Mouse (Mus musculus) activated CD4-positive, CD25-positive, alpha-beta regulatory T cell, adult 4 months (primary cell): ENCODE measurements around the gene Rpl18. TPM values are rescaled to one million over a fixed set of nuclear protein-coding genes. Genes with fewer than 3 reads are reported as not detected.

ENCODE experiments used
- ATAC-seq: one replicate; pipeline ENCODE4 v1.8.0; 2017
- polyA plus RNA-seq, 2 experiments: library from polyadenylated mRNA; unstranded; fragments of 100-300 nt; shearing (Covaris generic); gene quantifications; one replicate each; pipeline ENCODE4 v1.2.1; 2017

Rpl18 gene
- polyA plus RNA-seq, 2 experiments from 2014 or later = 2,566 to 2,766 TPM

DNA sequence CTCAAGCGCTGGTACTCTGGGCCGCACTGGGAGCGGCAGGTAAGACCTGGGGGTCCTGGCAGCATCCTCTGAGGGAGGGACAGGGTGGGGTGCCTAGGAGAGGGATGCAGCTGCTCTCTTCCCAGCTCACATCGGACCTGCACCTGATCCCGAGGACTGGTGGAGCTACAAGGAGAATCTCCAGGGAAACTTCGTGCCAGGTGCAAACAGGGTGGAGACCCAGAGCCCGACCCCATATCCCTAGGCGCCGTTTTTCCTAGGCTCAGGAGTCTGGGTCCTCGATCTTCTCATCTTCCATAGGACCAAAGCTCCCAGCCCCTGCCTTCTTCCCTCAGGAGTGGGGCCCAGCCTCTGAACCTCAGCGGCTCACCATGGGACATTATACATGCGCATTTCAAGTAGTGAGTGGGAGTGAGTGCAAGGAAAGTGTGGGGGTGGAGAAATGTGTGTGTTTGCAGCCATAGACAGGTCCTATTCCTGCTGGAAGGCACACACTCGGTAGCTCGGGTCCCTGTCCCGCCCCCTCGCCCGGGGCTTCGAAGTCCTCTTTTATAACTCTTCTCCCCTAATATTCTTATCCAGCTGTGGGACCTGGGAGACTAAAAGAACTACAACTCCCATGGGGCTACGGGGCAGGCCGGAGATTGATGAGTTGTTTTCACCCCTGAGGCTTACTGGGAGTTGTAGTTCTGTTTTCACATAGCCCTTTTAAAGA is 14.8 kb upstream of the Rpl18 start:
- ATAC-seq = no peak

DNA sequence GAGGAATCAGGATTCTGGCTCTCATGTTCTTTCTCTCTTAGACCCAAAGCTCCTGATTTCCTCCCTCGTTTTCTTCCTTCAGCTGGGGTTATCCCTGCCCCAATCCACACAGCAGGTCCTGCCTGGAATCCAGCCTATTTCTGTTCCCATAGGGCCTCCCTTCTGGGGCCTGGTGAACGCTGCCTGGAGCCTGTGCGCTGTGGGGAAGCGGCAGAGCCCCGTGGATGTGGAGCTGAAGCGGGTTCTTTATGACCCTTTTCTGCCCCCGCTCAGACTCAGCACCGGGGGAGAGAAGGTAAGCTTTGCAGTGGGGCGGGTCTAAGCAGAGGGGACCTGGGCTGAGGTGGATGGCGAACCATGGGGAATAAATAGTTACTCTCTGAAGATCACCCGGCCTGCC is 14.2 kb upstream of the Rpl18 start:
- ATAC-seq = no peak

DNA sequence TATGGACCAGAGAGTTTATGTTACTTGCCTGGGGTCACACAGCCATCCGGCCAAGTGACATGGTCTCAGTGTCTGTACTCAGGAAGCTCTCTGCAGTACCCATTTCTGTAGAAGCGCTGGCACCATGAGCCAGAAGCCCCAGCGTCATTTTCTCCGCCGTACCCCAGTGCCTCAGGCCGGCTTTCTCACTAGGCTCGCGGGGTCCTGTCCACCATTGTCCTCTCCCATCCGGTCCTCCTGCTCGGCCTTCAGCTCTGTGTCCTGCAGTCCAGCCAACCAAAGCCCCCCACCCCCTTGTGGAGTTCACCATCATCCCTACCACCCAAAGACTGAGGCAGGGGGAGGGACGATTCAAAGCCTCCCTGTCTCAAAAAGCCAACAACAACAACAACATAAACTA is 13.7 kb upstream of the Rpl18 start:
- ATAC-seq = no peak

DNA sequence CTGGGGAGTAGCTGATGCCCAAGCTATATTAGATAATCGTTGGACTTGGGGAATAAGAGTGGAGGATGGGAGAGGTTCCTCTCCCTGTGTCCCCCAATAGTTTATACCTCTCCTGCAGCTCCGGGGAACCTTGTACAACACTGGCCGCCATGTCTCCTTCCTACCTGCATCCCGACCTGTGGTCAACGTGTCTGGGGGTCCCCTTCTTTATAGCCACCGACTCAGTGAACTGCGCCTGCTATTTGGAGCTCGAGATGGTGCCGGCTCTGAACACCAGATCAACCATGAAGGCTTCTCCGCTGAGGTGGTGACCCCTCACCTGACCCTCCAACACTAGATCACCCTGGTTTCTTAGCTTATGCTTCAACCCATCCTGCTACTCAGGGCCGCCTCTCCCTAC is 12.9 kb upstream of the Rpl18 start:
- ATAC-seq = no peak

DNA sequence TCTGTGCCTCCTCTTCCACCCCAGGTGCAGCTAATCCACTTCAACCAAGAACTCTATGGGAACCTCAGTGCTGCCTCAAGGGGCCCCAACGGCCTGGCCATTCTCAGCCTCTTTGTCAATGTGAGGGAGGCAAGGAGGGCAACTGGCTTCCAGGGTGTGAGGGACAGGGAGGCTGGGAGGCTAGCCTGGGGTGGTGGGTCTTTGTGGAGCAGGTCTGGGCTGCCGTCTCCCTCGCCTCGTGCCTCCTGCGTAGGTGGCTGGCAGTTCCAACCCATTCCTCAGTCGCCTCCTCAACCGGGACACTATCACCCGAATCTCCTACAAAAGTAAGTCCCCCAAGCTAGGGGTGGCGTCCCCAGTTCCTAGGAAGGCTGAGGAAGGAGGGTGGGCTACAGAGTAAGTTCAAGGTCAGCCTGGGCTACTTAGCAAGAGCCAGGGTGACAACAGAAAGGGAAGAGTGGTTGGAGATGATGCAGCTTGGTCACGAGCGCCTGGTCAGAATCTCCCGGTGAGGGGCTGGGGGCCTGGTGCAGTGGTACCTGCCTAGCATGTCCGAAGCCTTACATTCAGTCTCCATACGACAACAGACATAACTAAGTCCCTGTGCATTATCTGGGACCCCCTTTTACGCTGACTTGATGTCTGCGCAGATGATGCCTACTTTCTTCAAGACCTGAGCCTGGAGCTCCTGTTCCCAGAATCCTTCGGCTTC is 12.3 kb upstream of the Rpl18 start:
- ATAC-seq = no peak

DNA sequence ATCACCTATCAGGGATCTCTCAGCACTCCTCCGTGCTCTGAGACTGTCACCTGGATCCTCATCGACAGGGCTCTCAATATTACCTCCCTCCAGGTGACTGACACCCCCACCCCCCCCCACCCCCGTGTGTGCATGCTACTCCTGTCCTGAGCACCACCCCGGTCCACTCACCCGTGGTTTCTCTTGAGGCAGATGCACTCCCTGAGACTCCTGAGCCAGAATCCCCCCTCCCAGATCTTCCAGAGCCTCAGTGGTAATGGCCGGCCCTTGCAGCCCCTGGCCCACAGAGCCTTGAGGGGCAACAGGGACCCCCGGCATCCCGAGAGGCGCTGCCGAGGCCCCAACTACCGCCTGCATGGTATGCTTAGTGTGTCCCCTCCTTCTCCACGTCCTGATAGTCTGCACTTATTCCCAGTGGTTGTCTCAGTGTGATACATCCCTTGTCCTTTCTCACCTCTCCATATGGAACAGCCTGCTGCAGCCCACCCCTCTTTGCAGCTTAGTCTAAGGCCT is 11.7 kb upstream of the Rpl18 start:
- ATAC-seq = no peak

DNA sequence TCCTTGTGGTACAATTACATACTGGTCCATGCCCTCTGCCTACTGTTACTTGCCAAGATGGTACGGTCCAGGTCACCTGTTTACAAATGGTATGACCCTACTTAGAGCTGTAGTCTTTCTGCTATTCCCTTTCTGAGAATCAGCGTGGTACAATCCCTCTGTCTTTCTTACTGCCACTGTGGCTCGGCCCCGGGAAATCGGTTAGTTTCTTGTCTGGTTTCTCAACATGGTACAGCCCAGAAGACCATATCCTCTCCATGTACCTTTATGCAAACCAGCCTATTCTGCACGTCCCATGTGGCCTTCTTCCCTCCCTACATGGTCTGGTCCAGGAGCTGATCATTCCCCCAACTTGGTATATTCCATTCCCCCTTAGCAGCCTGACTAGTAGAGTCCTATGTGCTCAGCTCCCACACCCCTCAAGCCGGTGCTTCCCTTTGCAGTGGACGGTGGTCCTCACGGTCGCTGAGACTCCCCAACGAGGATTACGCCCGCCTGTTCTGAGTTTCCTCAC is 11.2 kb upstream of the Rpl18 start:
- ATAC-seq = no peak

DNA sequence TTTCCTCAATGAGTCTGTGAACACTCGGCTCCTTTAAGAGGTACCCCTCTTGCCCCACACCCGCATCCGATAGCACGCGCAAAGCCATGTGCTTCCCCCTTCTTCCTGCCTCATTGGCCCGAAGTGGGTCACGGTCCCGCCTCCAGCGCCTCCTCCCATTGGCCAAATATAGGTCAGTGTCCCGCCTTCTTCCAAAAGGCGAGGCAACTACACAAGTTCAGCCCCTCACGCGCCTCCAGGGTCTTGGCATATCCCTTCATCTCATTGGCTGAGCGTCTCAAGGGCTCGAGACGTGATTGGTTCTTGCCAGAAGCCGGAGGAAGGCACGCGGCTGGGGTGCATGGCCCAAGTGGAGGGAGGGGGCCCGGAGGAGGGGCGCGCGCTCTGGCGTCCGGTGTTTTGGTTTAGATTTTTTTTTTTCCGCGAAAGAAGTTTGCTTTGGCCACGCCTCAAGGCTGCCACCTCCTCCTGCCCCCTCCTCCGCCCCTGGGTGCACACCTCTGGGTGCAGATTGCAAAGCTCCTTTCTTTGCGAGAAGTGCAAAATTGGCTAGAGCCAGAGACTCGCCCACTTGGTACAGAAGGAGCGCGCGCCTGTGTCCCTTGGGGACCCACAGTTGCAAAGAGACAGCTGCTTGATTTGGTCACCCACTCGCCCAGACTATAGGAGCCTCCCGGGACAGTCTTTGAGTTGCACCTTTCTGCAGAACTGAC is 10.4 kb upstream of the Rpl18 start, which contains the start of gene Dbp:
TSS of gene Dbp (plus strand) at position 359 of the 713 bp plus-strand sequence.
- peak; percentile 79 for ATAC-seq

DNA sequence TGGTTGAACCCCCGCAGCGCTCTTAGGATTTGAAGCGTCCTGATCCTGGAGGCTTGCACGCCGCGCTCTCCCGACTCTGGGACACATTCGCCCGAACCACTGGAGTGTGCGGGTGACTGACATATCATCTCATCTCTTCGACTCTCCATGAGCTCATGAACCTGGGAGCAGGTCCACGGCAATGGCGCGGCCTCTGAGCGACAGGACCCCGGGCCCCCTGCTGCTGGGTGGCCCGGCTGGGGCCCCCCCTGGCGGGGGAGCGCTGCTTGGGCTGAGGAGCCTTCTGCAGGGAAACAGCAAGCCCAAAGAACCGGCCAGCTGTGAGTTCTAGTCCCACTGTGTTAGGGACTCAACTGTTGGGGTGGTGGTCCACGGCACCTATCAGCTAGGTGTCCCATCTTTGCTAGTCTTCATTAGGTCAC is 9.8 kb upstream of the Rpl18 start:
- ATAC-seq = no peak

DNA sequence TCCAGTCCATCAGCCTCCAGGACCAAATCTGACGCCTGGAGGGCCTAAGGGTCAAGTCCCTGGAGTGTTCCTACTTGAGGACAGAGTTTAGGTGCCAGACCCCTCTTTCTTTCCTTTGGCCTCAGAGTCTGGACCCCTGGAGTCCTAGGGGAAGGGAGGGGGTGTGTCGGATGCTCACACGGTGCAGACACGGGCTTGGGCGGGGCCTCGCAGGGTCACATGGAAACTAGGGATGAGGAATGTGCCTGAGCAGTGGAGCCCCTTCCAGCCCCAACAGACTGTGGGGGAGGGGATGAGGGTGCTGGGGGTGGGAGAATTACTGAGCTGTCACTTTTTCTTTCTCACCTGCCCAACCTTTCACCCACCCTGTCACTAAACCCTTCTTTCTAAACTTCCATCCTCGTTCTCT is 9.4 kb upstream of the Rpl18 start:
- no peak for ATAC-seq

DNA sequence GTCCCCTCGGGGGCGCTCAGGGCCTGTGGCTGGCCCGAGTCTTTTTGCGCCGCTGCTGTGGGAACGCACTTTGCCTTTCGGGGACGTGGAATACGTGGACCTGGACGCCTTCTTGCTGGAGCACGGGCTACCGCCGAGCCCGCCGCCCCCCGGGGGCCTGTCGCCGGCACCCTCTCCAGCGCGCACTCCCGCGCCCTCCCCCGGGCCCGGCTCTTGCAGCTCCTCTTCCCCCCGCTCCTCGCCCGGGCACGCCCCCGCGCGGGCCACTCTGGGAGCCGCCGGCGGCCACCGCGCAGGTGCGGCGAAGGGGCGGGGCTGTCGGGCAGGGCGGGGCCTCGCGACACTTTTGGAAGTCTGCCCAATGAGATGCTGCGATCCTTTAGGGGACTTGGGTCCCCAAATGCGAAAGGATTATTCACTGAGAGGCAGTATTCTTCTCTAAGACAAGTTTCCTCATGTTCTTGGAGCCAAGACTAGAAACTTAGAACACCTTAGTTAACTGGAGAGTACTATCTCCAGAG is 8.5 kb upstream of the Rpl18 start:
- ATAC-seq = no peak

DNA sequence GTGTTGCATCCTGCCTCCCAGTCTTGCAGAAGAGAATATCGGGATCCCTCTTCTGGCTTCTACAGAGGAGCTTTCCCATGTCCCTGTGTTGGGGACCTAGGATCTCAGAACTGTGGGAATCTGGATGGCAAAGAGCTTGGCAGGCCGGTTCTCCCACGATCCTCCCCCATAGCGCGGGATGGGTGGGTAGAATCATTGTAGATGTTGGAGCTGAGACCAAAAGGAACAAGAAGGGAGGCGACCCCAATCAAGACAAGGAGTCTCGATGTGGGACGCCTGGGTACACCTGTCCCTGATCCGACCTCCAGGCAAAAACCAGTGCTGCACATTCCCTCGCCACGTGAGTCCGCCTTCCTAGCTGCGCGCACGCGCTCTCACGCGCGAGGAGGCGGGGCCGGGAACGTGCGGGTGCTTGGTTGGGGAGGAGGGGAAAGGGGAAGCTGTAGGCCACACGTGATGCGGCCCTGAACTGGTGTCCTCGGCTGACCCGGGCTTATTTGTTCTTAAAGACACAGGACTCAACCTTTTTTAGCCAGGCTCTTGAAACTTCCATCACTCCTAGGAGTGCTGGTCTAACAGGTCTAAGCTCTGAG is 7.8 kb upstream of the Rpl18 start:
- peak; percentile 23 for ATAC-seq

DNA sequence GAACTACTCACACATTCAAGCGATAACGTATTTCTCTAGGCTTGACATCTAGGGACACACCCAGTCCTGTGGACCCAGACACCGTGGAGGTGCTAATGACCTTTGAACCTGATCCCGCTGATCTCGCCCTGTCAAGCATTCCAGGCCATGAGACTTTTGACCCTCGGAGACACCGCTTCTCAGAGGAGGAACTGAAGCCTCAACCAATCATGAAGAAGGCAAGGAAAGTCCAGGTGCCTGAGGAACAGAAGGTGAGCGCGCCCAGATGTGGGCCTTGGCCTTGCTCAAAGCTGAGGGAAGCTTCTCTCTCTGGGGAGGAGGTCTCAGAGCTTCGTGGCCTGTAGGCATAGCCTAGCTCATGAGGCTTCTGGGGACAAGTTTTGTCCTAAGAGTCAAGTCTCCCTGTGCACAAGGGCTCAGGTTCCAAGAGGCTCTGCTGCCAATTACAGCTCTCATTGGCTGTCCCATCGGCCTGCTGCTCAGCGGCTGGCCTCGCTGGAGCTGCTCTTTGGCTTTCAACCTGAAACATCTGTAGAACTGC is 7.0 kb upstream of the Rpl18 start:
- no peak for ATAC-seq

DNA sequence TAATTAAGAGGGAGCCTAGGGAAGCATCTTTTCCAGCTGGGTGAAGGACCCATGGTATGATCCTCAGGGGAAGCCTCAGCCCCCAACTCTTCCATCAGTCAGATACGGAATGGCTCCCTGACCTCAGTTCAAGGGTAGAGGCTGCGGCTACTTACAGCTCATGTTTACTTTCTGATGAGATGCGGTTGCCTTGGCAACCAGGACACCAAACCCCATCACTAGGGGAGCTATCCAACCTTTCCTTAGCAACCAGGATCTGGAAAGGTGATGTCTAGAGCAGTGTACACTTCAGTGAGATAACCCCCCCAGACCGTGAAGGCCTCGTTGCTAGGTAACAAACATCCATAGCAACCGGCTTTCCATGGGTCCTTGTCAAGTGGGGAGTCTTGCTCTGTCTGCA is 6.2 kb upstream of the Rpl18 start:
- no peak for ATAC-seq

DNA sequence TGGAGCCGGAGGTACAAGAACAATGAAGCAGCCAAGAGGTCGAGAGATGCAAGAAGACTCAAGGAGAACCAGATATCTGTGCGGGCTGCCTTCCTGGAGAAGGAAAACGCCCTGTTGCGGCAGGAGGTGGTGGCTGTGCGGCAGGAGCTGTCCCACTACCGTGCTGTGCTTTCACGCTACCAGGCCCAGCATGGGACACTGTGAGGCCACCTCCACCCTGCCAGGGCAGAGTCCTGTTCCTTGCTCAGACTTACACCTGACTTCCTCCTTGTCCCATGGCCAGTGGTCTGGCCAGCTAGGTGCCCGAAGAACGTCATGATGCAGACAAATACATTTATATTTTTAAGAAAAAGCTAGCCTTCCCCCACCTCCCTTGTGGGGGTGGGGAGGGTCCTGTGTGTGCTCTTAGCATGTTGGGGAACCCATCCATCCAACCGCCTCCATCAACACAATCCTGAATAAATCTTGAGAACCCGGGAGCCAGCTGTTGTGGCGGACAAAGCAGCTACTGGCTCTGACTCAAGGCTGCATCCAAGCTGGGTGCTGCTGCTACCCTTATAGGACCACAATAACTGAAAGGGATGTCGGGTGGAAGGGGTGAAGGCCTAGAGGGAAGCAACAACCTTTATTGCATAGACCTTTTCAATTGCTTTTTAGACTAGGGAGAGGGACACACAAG is 5.4 kb upstream of the Rpl18 start:
- no peak for ATAC-seq

DNA sequence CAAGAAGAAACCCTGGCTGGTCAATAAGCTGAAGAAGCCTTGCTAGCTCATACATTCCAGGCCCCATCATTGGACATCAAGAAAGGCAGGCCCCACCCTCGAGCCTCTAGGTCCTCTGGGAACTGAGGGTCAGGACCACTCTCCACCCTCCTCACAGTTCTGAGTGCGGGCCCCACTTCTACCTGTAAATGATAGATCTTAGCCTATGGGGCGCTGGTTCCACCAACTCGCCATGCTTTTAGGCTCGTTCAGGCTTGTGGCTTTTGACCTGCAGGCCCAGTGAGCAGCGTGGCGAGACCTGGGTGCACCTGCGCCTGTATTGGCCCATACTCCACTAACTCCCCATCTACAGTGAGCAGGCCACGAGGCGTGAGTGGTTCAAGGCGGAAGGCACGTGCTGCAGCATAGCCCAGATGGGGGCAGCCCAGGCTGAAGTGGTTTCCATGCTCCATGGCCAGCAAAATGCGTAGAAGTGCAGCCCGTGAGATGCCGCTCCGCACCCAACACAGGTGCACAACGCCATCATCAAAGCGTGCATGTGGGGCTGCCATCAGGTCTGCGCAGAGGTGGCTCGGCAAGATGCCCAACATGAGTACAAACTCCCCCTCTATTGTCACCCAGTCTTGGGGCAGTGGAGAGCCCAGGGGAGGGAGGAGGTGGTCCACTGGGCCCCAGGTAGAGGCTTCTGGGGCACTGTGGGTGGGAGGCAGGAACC is 4.6 kb upstream of the Rpl18 start:
- no peak for ATAC-seq

DNA sequence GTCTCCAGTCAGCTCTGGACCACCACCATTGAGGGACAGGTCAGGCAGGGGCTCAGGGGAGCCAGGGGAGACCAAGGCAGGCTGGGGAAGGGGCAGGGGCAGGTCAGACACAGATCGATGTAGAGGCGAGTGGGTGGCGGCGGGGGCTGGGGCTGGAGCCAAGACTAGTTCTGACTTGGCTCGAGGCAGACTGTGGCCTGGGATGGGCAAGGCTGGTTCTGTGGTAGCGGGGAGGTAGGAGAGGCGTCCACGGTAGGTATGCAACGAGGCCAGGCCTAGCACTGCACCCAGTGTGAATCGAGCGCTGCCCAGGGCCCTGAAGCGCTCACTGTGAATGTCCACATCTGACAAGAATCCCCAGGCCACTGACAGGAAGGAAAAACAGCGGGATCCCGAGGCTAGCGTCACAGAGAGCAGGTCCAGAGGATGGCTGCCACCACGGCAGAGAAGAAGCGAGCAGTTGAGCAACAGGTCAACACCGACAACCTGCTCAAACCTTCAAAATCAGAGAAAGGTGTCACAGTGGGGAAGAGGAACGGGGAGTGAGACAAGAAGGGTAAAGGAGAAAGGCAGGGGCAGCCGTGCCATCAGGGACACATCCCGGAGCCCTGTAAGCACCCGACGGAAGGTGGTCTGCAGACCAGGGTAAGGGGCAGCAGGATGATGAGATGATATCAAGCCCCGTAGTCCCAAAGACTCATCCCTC is 3.8 kb upstream of the Rpl18 start:
- no peak for ATAC-seq

DNA sequence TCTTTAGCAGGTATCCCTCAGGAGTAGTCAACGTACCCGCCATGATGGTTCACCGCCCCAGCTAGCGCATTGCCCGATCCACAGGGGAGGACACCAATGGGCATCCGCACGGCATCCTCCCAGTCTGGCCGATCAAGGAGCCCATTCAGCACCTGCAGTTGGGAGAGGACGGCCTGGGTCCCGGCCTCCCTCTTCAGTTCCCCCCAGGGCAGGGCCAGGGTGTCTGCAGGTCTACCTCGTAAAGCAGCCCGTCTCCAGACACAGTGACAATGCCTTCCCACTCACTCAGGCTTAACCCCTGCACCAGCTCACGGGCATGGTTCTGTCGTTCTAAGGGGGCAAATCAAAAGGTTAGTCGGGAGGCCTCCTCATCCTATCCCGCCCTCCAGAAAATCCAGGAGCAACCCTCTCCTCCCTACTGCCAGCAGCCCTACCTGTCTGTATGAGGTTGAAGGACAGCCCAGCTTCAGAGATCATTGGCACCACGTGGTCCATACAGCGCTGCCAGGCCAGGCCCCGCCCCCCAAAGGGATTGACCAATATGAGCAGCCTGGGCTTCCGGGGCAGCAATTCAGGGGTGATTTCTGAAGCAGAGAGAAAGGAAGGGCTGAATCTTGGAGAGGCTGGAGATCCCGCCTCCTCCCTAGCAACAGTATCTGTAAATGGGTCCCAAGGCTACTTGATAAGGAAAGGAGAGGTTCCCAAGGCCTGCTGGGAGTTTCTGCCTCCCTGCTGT is 3.1 kb upstream of the Rpl18 start:
- ATAC-seq = no peak

DNA sequence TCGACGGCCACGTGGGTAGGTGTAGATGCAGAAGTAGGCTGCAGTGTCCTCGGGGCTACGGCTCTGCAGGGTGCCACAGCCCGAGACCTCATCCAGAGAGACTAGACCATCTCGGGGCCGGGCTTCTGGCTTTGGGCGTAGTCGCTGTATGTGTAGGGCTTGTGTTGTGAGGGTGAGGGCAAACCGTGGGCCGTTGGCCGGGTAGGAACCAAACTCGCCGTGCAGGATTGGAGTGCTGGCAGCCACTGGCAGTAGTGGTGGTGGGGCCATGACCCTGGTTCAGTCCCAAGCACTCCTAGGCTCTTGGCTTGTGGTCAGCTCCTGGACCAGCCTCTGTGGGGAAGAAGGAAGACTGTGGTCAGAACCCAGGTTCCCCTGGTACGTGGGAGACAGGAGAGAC is 1.9 kb upstream of the Rpl18 start:
- no peak for ATAC-seq
